In genomic region chr6:27305351-27305750, GRCm38 (mm10) we compare ENCODE assay signal across 22 mouse cellular contexts.
DNase-seq lines count a peak whose midpoint lies in the region; ATAC-seq and TF ChIP-seq lines count a peak whose summit lies in the region.
"Had no signal": no experiment of that assay in that cellular context is flagged by ENCODE, and none has a peak within 500 bp of the region (broad histone marks: within the 10 kb centered on the region; RNA-seq: fewer than 3 reads in every experiment).

No protein-coding gene starts in this region.

- H3K9ac ChIP-seq in forebrain, embryonic 14.5 days (ENCODE audit: low read length): no peak overlapping the region
- no peak overlapping the region for H3K9ac ChIP-seq in forebrain, postnatal 0 days
- H3K9ac ChIP-seq in midbrain, embryonic 11.5 days (ENCODE audit: low read length): no peak overlapping the region
- H3K9ac ChIP-seq in midbrain, embryonic 16.5 days (ENCODE audit: low read depth, low read length): no peak overlapping the region
- H3K9ac ChIP-seq: embryonic facial prominence, embryonic 13.5 days; heart, embryonic 12.5 days; hindbrain, embryonic 15.5 days had no signal

- H3K27me3 ChIP-seq in forebrain, embryonic 14.5 days (replicated peaks; ENCODE audit: control insufficient read depth, insufficient read depth, low read length): no peaks in the 10 kb centered on the region
- no peaks in the 10 kb centered on the region for H3K27me3 ChIP-seq in forebrain, postnatal 0 days (ENCODE audit: insufficient read depth, low read length)
- H3K27me3 ChIP-seq in midbrain, embryonic 11.5 days (ENCODE audit: control insufficient read depth, insufficient read depth, low read length): no peaks in the 10 kb centered on the region
- H3K27me3 ChIP-seq in midbrain, embryonic 16.5 days (ENCODE audit: control insufficient read depth, insufficient read depth, low read depth, low read length): no peaks in the 10 kb centered on the region
- H3K27me3 ChIP-seq: embryonic facial prominence, embryonic 13.5 days; heart, embryonic 12.5 days; hindbrain, embryonic 15.5 days had no signal

- no peak overlapping the region for H3K27ac ChIP-seq in forebrain, embryonic 14.5 days (ENCODE audit: low read depth, low read length)
- H3K27ac ChIP-seq in forebrain, postnatal 0 days (ENCODE audit: low read depth, low read length): no peak overlapping the region
- H3K27ac ChIP-seq in midbrain, embryonic 11.5 days (ENCODE audit: low read depth, low read length): no peak overlapping the region
- H3K27ac ChIP-seq in midbrain, embryonic 16.5 days (ENCODE audit: low read length): no peak overlapping the region
- H3K27ac ChIP-seq: embryonic facial prominence, embryonic 13.5 days; hindbrain, embryonic 15.5 days had no signal

- no peaks in the 10 kb centered on the region for H3K9me3 ChIP-seq in forebrain, embryonic 14.5 days (replicated peaks; ENCODE audit: control insufficient read depth, low read length)
- no peaks in the 10 kb centered on the region for H3K9me3 ChIP-seq in forebrain, postnatal 0 days (ENCODE audit: low read length)
- H3K9me3 ChIP-seq in midbrain, embryonic 11.5 days (ENCODE audit: control insufficient read depth, low read length): no peaks in the 10 kb centered on the region
- no peaks in the 10 kb centered on the region for H3K9me3 ChIP-seq in midbrain, embryonic 16.5 days (replicated peaks; ENCODE audit: control insufficient read depth, low read length, poor library complexity, severe bottlenecking)
- H3K9me3 ChIP-seq: embryonic facial prominence, embryonic 13.5 days; heart, embryonic 12.5 days; hindbrain, embryonic 15.5 days had no signal

- no peak overlapping the region for H3K4me3 ChIP-seq in forebrain, embryonic 14.5 days (ENCODE audit: low read depth, low read length)
- H3K4me3 ChIP-seq in forebrain, postnatal 0 days (ENCODE audit: low read depth, low read length): no peak overlapping the region
- H3K4me3 ChIP-seq in midbrain, embryonic 11.5 days (ENCODE audit: low read depth, low read length): no peak overlapping the region
- no peak overlapping the region for H3K4me3 ChIP-seq in midbrain, embryonic 16.5 days (ENCODE audit: low read depth, low read length)
- H3K4me3 ChIP-seq: embryonic facial prominence, embryonic 13.5 days; heart, embryonic 12.5 days; hindbrain, embryonic 15.5 days had no signal

- H3K36me3 ChIP-seq in forebrain, embryonic 14.5 days (ENCODE audit: control insufficient read depth, insufficient read depth, low read length): no peaks in the 10 kb centered on the region
- H3K36me3 ChIP-seq in forebrain, postnatal 0 days (ENCODE audit: insufficient read depth): no peaks in the 10 kb centered on the region
- H3K36me3 ChIP-seq in midbrain, embryonic 11.5 days (ENCODE audit: control insufficient read depth, insufficient read depth, low read length): no peaks in the 10 kb centered on the region
- H3K36me3 ChIP-seq in midbrain, embryonic 16.5 days (ENCODE audit: control insufficient read depth, insufficient read depth, low read length): no peaks in the 10 kb centered on the region
- H3K36me3 ChIP-seq: embryonic facial prominence, embryonic 13.5 days; heart, embryonic 12.5 days; hindbrain, embryonic 15.5 days had no signal

- no peak for TF ChIP-seq CTCF in forebrain, postnatal 0 days (IDR thresholded peaks at IDR 0.05; ENCODE audit: low read depth)
- no peak for TF ChIP-seq CTCF in brain, embryonic 14.5 days (IDR thresholded peaks at IDR 0.05; ENCODE audit: borderline replicate concordance, extremely low read depth, insufficient read depth, insufficient read length)

- no peak overlapping the region for H3K4me2 ChIP-seq in forebrain, embryonic 14.5 days (ENCODE audit: low read length)
- H3K4me2 ChIP-seq in forebrain, postnatal 0 days (ENCODE audit: low read depth): no peak overlapping the region
- H3K4me2 ChIP-seq in midbrain, embryonic 11.5 days: no peak overlapping the region
- no peak overlapping the region for H3K4me2 ChIP-seq in midbrain, embryonic 16.5 days (ENCODE audit: low read length)
- H3K4me2 ChIP-seq: embryonic facial prominence, embryonic 13.5 days; heart, embryonic 12.5 days; hindbrain, embryonic 15.5 days had no signal

- WGBS in forebrain, embryonic 14.5 days: 66% methylated on average over 2 of the region's 2 CpGs
- WGBS in forebrain, postnatal 0 days: 59% methylated on average over 2 of the region's 2 CpGs
- 76% methylated on average over 2 of the region's 2 CpGs for WGBS in midbrain, embryonic 11.5 days
- WGBS in midbrain, embryonic 16.5 days: 73% methylated on average over 2 of the region's 2 CpGs

- no peak for ATAC-seq in forebrain, embryonic 14.5 days
- no peak for ATAC-seq in forebrain, postnatal 0 days
- peak; percentile 57; the same call in 1 of the 2 replicates for ATAC-seq in midbrain, embryonic 11.5 days (ENCODE audit: low FRiP score)
- no peak for ATAC-seq in midbrain, embryonic 16.5 days
- ATAC-seq: activated CD4-positive, CD25-positive, alpha-beta regulatory T cell, adult 4 months; forebrain, embryonic 16.5 days; Patski had no signal

- no peak for TF ChIP-seq POLR2A in brain, embryonic 14.5 days (IDR thresholded peaks at IDR 0.05; ENCODE audit: borderline replicate concordance, extremely low read depth, insufficient read depth, insufficient read length, poor library complexity, severe bottlenecking)

- H3K4me1 ChIP-seq in forebrain, embryonic 14.5 days (ENCODE audit: control insufficient read depth, insufficient read depth, low read length): no peaks in the 10 kb centered on the region
- H3K4me1 ChIP-seq in forebrain, postnatal 0 days (ENCODE audit: insufficient read depth): no peaks in the 10 kb centered on the region
- H3K4me1 ChIP-seq in midbrain, embryonic 11.5 days (ENCODE audit: control insufficient read depth, insufficient read depth, low read length): no peaks in the 10 kb centered on the region
- no peaks in the 10 kb centered on the region for H3K4me1 ChIP-seq in midbrain, embryonic 16.5 days (ENCODE audit: control insufficient read depth, insufficient read depth, low read length)
- H3K4me1 ChIP-seq: embryonic facial prominence, embryonic 13.5 days; heart, embryonic 12.5 days; hindbrain, embryonic 15.5 days had no signal

- peak; percentile 9 for DNase-seq in embryo, embryonic 10.5 days (ENCODE audit: low spot score)
- DNase-seq in embryo, embryonic 9.5 days (ENCODE audit: extremely low spot score): no peak
- peak; percentile 17 for DNase-seq in forebrain, embryonic 14.5 days (ENCODE audit: low spot score)
- no peak for DNase-seq in forebrain, postnatal 0 days
- DNase-seq in midbrain, embryonic 11.5 days (ENCODE audit: low spot score, missing footprints): no peak
- DNase-seq in brain, embryonic 14.5 days (ENCODE audit: low read depth): peak; percentile 38
- no peak for DNase-seq in left cerebral cortex, adult 8-10 months (ENCODE audit: low spot score in 2 of 2)
- DNase-seq: adrenal gland, adult 2 months; adrenal gland, postnatal 25 days; cerebellum, adult 11 months; cerebellum, adult 8-10 months; cerebellum, postnatal 14 days; gastrocnemius, postnatal 14 days; kidney, adult 11 months; kidney, adult 9 months had no signal

Comparison
In these comparisons a context has a peak if more than half of its experiments do, and no peak if none do; other contexts are left out.
1. DNase-seq: peak in embryo, embryonic 10.5 days (single experiment), forebrain, embryonic 14.5 days (single experiment) and brain, embryonic 14.5 days (single experiment); none in embryo, embryonic 9.5 days (single experiment), forebrain, postnatal 0 days (single experiment), midbrain, embryonic 11.5 days (single experiment) and left cerebral cortex, adult 8-10 months (0 of 2).